Mouse (Mus musculus) adrenal gland, postnatal 36 days (tissue): ENCODE data around the gene Hspa2. TPM values are rescaled to one million over a fixed set of nuclear protein-coding genes. Genes with fewer than 3 reads are reported as not detected.
"Not testable (repeated sequence)": the region's sequence is repeated elsewhere in the genome, so short reads cannot be mapped to it uniquely, and the experiment has no call there.

Experiments used
- DNase-seq, 2 experiments: peaks; one replicate each; pipeline ENCODE4 v3.0.0; 2021; ENCODE audit warnings: mixed read lengths in 1 of 2
- total RNA-seq, 2 experiments: library from RNA; stranded (reverse); gene quantifications; 2 replicates each; pipeline ENCODE4 v1.2.3; 2021

Gene Hspa2
- total RNA-seq, 2 experiments from 2014 or later, result 18.5 to 21.5 TPM

DNA sequence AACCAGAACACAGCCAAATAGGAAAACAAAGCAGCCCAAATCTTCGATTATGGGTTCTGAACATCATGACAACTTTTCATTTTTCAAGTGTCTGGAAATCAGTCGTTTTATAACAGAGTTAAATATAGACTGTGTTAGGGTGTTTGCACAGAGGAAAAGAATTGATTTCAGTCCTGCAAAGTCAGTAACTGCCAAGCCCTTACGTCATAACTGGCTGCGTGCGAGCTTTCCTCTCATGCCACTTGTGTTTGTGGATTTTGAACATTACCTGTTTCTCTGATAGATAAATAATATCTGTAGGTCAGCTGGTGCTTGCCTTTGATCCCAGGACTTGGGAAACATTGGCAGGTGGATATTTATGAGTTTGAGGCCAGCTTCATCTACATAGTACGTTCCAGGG, 27.5 kb downstream of the Hspa2 start:
- DNase-seq, result peak in 1 of 2 experiments; percentile 18

DNA sequence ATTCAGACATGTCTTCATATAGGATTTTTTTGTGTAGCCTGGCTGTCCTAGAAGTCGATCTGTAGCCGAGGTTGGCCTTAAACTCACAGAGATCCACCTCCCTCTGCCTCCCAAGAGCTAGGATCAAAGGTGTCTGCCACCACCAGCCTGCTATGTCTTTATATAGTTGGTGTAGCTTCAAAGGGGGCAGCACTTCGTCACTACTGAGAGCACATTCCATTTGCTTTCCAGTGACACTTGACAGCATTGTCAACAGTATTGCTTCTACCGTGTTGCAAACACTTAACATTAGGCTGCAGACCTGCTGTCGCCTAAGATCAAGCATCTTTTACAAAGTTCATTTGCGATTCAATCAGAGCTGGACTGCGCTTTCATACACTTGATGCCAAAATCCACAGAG, 30.1 kb downstream of the Hspa2 start:
- no peak for DNase-seq

DNA sequence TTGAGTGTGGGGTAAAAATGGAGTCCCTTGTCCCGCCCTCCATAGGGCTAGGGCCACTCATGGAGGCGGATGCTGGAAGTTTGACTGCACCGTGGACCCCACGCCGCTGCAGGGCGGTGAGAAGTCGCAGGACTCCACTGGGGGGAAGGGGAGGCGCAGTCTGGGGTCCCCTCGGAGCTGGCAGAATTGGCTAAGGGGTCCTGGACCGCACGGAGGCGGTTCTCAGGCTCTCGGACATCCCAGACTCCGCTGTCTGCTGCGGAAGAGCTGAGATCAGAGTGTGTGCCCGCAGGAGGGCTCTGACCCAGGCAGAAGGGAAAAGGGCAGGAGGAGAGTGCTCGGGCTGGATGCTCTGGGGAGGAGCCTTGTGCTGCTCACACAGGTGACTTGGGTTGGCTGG, 31.1 kb downstream of the Hspa2 start:
- DNase-seq, result no peak

DNA sequence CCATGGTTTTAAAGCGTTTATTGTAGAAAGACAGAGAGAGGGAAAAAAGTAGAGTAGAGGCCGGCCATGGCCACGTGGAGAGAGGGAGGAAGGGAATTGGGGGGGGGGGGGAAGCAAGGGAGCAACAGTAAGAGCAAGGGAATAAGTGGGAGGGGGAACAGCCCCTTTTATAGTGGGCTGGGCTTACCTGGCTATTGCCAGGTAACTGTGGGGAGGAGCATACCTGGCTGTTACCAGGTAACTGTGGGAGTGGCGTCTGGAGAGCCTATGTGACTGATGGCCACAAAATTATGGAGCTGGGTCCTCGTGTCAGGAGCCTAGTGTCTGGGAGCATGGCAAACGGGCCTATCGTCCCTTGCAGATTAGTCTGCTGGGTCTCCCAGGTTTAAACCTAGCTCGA, 31.6 kb downstream of the Hspa2 start:
- no peak for DNase-seq

DNA sequence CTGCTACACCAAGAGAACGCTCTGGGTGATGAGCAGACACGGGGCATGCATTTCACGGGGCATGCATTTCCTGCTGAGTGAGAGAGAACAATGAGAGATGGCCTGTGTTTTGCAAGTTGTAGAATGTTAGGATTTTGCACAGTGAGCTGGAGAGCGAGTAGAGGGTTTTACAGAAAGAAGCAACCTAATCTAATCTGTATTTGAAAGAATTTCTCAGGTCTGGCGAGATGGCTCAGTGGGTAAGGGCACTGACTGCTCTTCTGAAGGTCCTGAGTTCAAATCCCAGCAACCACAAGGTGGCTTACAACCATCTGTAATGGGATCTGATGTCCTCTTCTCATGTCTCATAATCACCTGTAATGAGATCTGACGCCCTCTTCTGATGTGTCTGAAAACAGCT, 39.5 kb downstream of the Hspa2 start:
- DNase-seq, result not testable (repeated sequence)

DNA sequence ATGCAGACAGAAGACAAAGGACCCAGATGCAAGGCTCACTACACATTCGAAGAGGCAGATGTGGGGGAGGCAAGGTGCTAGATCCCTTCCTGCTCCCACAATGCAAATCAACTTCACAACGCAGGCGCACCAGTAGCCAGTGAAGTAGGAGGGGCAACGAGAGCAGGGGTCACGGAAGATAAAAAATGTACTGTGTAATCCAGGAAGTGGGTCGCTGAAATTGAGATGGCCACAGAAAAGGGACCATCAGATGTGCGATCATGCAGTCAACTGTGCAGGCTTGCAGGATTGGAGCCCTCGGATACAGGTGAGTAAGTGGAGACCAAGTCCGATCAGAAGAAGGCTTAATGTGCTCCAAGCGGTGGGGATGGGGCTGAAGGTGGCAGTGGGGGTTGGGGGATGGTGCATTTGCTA, 40.4 kb downstream of the Hspa2 start:
- no peak for DNase-seq

DNA sequence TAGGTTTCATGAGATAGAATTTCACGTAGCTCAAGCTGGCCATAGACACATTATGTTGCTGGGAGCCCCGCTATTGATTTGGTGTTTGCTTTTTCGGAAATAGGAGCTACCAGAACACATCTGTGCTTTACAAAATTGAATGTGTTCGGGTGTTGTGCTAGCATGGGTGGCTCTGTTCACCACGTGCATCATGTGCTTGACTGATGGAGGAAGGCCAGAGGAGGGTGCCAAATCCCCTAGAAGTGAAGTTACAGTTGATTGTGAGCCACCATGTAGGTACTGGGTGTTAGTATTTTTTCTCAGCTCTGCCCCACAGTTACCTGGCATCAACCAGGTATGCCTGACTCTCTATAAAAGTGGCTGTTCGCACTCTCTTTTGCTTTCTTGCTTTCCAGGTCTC, 40.9 kb downstream of the Hspa2 start:
- no peak for DNase-seq

DNA sequence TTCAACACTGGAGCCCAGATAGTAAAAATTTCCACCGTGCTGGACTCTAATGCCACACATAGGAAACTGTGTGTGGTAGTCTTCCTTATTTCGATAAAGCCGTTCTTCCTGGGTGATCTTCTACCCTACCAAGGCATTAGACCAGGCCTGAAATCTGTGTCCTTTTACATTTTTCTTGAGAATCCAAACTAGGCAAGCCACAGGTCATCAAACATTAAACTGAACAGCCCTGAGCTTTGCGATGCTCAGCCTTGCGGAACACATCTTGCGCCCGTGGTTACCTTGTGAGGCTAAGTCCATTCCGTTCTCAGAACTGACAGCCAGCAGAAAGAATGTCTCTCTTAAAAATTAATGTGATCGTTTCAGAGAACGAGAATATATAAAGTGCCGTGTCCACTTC, 42.2 kb downstream of the Hspa2 start:
- no peak for DNase-seq

DNA sequence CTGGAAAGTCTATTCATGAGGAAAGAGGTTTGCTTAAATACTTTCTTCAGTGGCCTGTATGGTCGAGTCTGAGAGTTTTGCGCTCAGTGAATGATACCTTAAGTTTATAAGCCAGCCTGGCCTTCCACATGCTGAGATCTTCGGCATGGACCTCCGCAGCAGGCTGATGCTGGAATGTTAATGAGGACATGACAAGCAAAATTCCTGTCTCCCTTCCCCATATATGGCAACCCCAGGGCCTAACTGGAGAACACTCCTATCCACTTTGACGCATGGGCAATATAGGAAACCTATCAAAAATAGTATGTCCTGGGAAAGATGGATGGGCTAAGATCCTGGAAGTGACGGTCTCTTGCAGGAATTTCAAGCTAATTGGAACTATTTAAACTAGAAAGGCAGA, 44.2 kb downstream of the Hspa2 start:
- no peak for DNase-seq

DNA sequence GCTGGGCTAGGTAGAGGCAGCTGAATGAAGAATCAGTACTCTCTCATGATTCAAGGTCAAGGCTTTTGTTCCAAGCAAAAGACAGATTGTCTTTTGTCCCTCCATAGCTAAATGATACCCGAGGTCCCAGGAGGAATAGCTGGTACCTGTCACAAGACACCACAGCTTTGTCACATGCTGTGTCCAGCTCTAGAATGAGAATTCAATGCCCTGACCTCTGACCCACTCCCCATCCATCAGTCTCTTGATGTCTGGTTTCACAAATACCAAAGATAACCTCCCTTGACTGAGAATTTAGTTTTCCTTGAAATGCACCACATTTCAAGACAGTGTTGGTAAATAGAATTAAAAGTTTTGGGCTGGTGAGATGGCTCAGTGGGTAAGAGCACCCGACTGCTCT, 48.2 kb downstream of the Hspa2 start:
- DNase-seq, result no peak

Other genes with a start within 250 kb of the Hspa2 start
- not detected for gene Esr2, start 226.9 kb upstream of the Hspa2 start, total RNA-seq
- not detected for gene Tex21, start 157.4 kb upstream of the Hspa2 start, total RNA-seq
- 10 to 100 TPM; 34.6 to 59.6 TPM for gene Mthfd1, start 148.9 kb upstream of the Hspa2 start, total RNA-seq
- gene Akap5, start 79.3 kb upstream of the Hspa2 start, total RNA-seq, result under 1 TPM; 0.46 to 0.83 TPM
- gene Zbtb25, start 34.6 kb upstream of the Hspa2 start, total RNA-seq, result 1 to 10 TPM; 5.9 to 9.9 TPM
- 1 to 10 TPM; 5.2 to 5.8 TPM for gene Zbtb1, start 33.9 kb upstream of the Hspa2 start, total RNA-seq
- gene Ppp1r36, start 13.4 kb downstream of the Hspa2 start, total RNA-seq, result not detected
- gene Plekhg3, start 126.7 kb downstream of the Hspa2 start, total RNA-seq, result 10 to 100 TPM; 11.1 to 13.0 TPM